Mouse (Mus musculus): ENCODE measurements around the gene Grin2b.
"Not testable (repeated sequence)": the region's sequence is repeated elsewhere in the genome, so short reads cannot be mapped to it uniquely, and the experiment has no call there.

The Grin2b gene

GRCm38 (mm10) chr6:135805436-135805835 lies 367.9 kb downstream of the Grin2b start:
- DNase-seq (ENCODE audit: low read depth, low spot score): no peak

- DNase-seq (ENCODE audit: low read depth, low spot score): no peak
Observed at GRCm38 (mm10) chr6:135799949-135800348, 373.4 kb downstream of the Grin2b start.

GRCm38 (mm10) chr6:135798202-135798992 lies 374.9 kb downstream of the Grin2b start:
- DNase-seq (ENCODE audit: low read depth, low spot score): no peak

- no peak for DNase-seq (ENCODE audit: low read depth, low spot score)
Observed at GRCm38 (mm10) chr6:135797371-135798033, 375.8 kb downstream of the Grin2b start.

- DNase-seq (ENCODE audit: low read depth, low spot score): no peak
Observed at GRCm38 (mm10) chr6:135796911-135797310, 376.4 kb downstream of the Grin2b start.

GRCm38 (mm10) chr6:135791412-135791811 lies 381.9 kb downstream of the Grin2b start:
- DNase-seq (ENCODE audit: low read depth, low spot score): no peak

- DNase-seq (ENCODE audit: low read depth, low spot score): no peak
Observed at GRCm38 (mm10) chr6:135789603-135790170, 383.6 kb downstream of the Grin2b start.

- no peak for DNase-seq (ENCODE audit: low read depth, low spot score)
Observed at GRCm38 (mm10) chr6:135774670-135775069, 398.6 kb downstream of the Grin2b start.

GRCm38 (mm10) chr6:135767572-135767971 lies 405.7 kb downstream of the Grin2b start:
- no peak for DNase-seq (ENCODE audit: low read depth, low spot score)

- no peak for DNase-seq (ENCODE audit: low read depth, low spot score)
Observed at GRCm38 (mm10) chr6:135758735-135759134, 414.6 kb downstream of the Grin2b start.

GRCm38 (mm10) chr6:135756075-135756474 lies 417.2 kb downstream of the Grin2b start:
- DNase-seq (ENCODE audit: low read depth, low spot score): no peak

- DNase-seq (ENCODE audit: low read depth, low spot score): no peak
Observed at GRCm38 (mm10) chr6:135748412-135749076, 424.8 kb downstream of the Grin2b start.

GRCm38 (mm10) chr6:135745606-135746005 lies 427.7 kb downstream of the Grin2b start:
- DNase-seq (ENCODE audit: low read depth, low spot score): no peak

- DNase-seq (ENCODE audit: low read depth, low spot score): no peak
Observed at GRCm38 (mm10) chr6:135734227-135734732, 439.0 kb downstream of the Grin2b start.

GRCm38 (mm10) chr6:135727106-135727505 lies 446.2 kb downstream of the Grin2b start:
- no peak for DNase-seq (ENCODE audit: low read depth, low spot score)

- no peak for DNase-seq (ENCODE audit: low read depth, low spot score)
Observed at GRCm38 (mm10) chr6:135721706-135722105, 451.6 kb downstream of the Grin2b start.

GRCm38 (mm10) chr6:135714906-135715305 lies 458.4 kb downstream of the Grin2b start:
- no peak for DNase-seq (ENCODE audit: low read depth, low spot score)

- DNase-seq (ENCODE audit: low read depth, low spot score): no peak
Observed at GRCm38 (mm10) chr6:135714236-135714635, 459.1 kb downstream of the Grin2b start.

- DNase-seq (ENCODE audit: low read depth, low spot score): no peak
Observed at GRCm38 (mm10) chr6:135713716-135714115, 459.6 kb downstream of the Grin2b start.

GRCm38 (mm10) chr6:135706850-135707522 lies 466.3 kb downstream of the Grin2b start:
- DNase-seq (ENCODE audit: low read depth, low spot score): not testable (repeated sequence)

- no peak for DNase-seq (ENCODE audit: low read depth, low spot score)
Observed at GRCm38 (mm10) chr6:135703655-135704054, 469.7 kb downstream of the Grin2b start.

Data from CD4-positive, CD25-positive, alpha-beta regulatory T cell, adult 2 months (primary cell).